Mouse (Mus musculus): ENCODE measurements around the gene Jund. TPM values are rescaled to one million over a fixed set of nuclear protein-coding genes. Genes with fewer than 3 reads are reported as not detected.

Jund gene
- polyA plus RNA-seq, 1 experiment, result 345 TPM

GRCm38 (mm10) chr8:70673079-70673856 lies 25.5 kb upstream of the Jund start, which contains the start of gene Lsm4:
Lsm4 (plus strand) TSS chr8:70673248.
- peak; percentile 93 for DNase-seq (ENCODE audit: low read depth, low spot score)
- under 1% methylated on average over 60 of the region's 60 CpGs for WGBS

GRCm38 (mm10) chr8:70674109-70674508 lies 24.6 kb upstream of the Jund start:
- WGBS, result 32% methylated on average over 3 of the region's 3 CpGs
- no peak for DNase-seq (ENCODE audit: low read depth, low spot score)

- no peak for DNase-seq (ENCODE audit: low read depth, low spot score)
- 27% methylated on average over 4 of the region's 4 CpGs for WGBS
These were observed 24.0 kb upstream of the Jund start for GRCm38 (mm10) chr8:70674716-70675115.

GRCm38 (mm10) chr8:70675336-70675735 lies 23.4 kb upstream of the Jund start:
- no peak for DNase-seq (ENCODE audit: low read depth, low spot score)
- WGBS, result 86% methylated on average over 1 of the region's 1 CpGs

- 81% methylated on average over 15 of the region's 15 CpGs for WGBS
- DNase-seq (ENCODE audit: low read depth, low spot score), result no peak
These were observed 21.2 kb upstream of the Jund start for GRCm38 (mm10) chr8:70677451-70678080.

GRCm38 (mm10) chr8:70678679-70679078 lies 20.1 kb upstream of the Jund start:
- DNase-seq (ENCODE audit: low read depth, low spot score), result no peak

GRCm38 (mm10) chr8:70679404-70679803 lies 19.3 kb upstream of the Jund start:
- WGBS, result 43% methylated on average over 4 of the region's 4 CpGs
- no peak for DNase-seq (ENCODE audit: low read depth, low spot score)

- 31% methylated on average over 3 of the region's 3 CpGs for WGBS
- DNase-seq (ENCODE audit: low read depth, low spot score), result no peak
These were observed 18.7 kb upstream of the Jund start for GRCm38 (mm10) chr8:70680039-70680438.

GRCm38 (mm10) chr8:70681410-70681809 lies 17.3 kb upstream of the Jund start:
- DNase-seq (ENCODE audit: low read depth, low spot score), result no peak
- WGBS, result 72% methylated on average over 3 of the region's 3 CpGs

- WGBS, result 15% methylated on average over 19 of the region's 19 CpGs
- DNase-seq (ENCODE audit: low read depth, low spot score), result no peak
These were observed 16.6 kb upstream of the Jund start for GRCm38 (mm10) chr8:70682193-70682592.

GRCm38 (mm10) chr8:70682692-70683091 lies 16.1 kb upstream of the Jund start:
- no peak for DNase-seq (ENCODE audit: low read depth, low spot score)
- 67% methylated on average over 3 of the region's 3 CpGs for WGBS

GRCm38 (mm10) chr8:70684291-70684690 lies 14.5 kb upstream of the Jund start:
- 71% methylated on average over 7 of the region's 7 CpGs for WGBS
- DNase-seq (ENCODE audit: low read depth, low spot score), result no peak

GRCm38 (mm10) chr8:70687576-70687975 lies 11.2 kb upstream of the Jund start:
- no peak for DNase-seq (ENCODE audit: low read depth, low spot score)
- WGBS, result 24% methylated on average over 8 of the region's 8 CpGs

- 91% methylated on average over 3 of the region's 3 CpGs for WGBS
These were observed 10.6 kb upstream of the Jund start for GRCm38 (mm10) chr8:70688136-70688535.

GRCm38 (mm10) chr8:70689892-70690390 lies 8.8 kb upstream of the Jund start:
- whole genome bisulfite sequencing, result 75% methylated on average over 5 of the region's 5 CpGs
- no peak for DNase-seq (ENCODE audit: low read depth, low spot score)

More at GRCm38 (mm10) chr8:70688136-70688535, 10.6 kb upstream of the Jund start:
- DNase-seq (ENCODE audit: low read depth, low spot score), result no peak

GRCm38 (mm10) chr8:70691230-70691629 lies 7.5 kb upstream of the Jund start:
- 89% methylated on average over 4 of the region's 4 CpGs for WGBS
- DNase-seq (ENCODE audit: low read depth, low spot score), result no peak

- DNase-seq (ENCODE audit: low read depth, low spot score), result no peak
- 9% methylated on average over 20 of the region's 20 CpGs for WGBS
These were observed 7.0 kb upstream of the Jund start for GRCm38 (mm10) chr8:70691727-70692231.

- no peak for DNase-seq (ENCODE audit: low read depth, low spot score)
- 62% methylated on average over 5 of the region's 5 CpGs for WGBS
These were observed 5.1 kb upstream of the Jund start for GRCm38 (mm10) chr8:70693636-70694035.

- no peak for DNase-seq (ENCODE audit: low read depth, low spot score)
- 21% methylated on average over 32 of the region's 32 CpGs for WGBS
These were observed 3.3 kb upstream of the Jund start for GRCm38 (mm10) chr8:70695318-70696018.

Measured in large intestine, adult 2 months (tissue).